Mouse (Mus musculus): ENCODE measurements at regions not wholly inside any gene's neighbourhood (a gene's known extent, or its start where the extent isn't known, plus 50 kb on each side); places are given as distances from the start of the nearest gene placed in this dataset.

GRCm38 (mm10) chr13:115257345-115257744 is 155.6 kb upstream of the Itga1 start:
- DNase-seq (ENCODE audit: low read depth, low spot score), result no peak

- no peak for DNase-seq (ENCODE audit: low read depth, low spot score)
Measured at GRCm38 (mm10) chr13:115252541-115252940, 150.8 kb upstream of the Itga1 start.

GRCm38 (mm10) chr13:115231981-115232380 is 130.2 kb upstream of the Itga1 start:
- DNase-seq (ENCODE audit: low read depth, low spot score), result no peak

- peak; percentile 17 for DNase-seq (ENCODE audit: low read depth, low spot score)
Measured at GRCm38 (mm10) chr13:115230494-115230893, 128.7 kb upstream of the Itga1 start.

GRCm38 (mm10) chr13:115226824-115227223 is 125.1 kb upstream of the Itga1 start:
- no peak for DNase-seq (ENCODE audit: low read depth, low spot score)

GRCm38 (mm10) chr13:115219701-115220100 is 117.9 kb upstream of the Itga1 start:
- DNase-seq (ENCODE audit: low read depth, low spot score), result no peak

- DNase-seq (ENCODE audit: low read depth, low spot score), result no peak
Measured at GRCm38 (mm10) chr13:115211285-115211684, 109.5 kb upstream of the Itga1 start.

GRCm38 (mm10) chr13:115210643-115211208 is 109.0 kb upstream of the Itga1 start:
- DNase-seq (ENCODE audit: low read depth, low spot score), result no peak

- DNase-seq (ENCODE audit: low read depth, low spot score), result no peak
Measured at GRCm38 (mm10) chr13:115209402-115210192, 107.8 kb upstream of the Itga1 start.

- DNase-seq (ENCODE audit: low read depth, low spot score), result no peak
Measured at GRCm38 (mm10) chr13:115206723-115207122, 105.0 kb upstream of the Itga1 start.

- peak; percentile 10 for DNase-seq (ENCODE audit: low read depth, low spot score)
Measured at GRCm38 (mm10) chr13:115199166-115199565, 97.4 kb upstream of the Itga1 start.

- DNase-seq (ENCODE audit: low read depth, low spot score), result peak; percentile 18
Measured at GRCm38 (mm10) chr13:115188066-115188465, 86.3 kb upstream of the Itga1 start.

- DNase-seq (ENCODE audit: low read depth, low spot score), result no peak
Measured at GRCm38 (mm10) chr13:115187356-115187755, 85.6 kb upstream of the Itga1 start.

- DNase-seq (ENCODE audit: low read depth, low spot score), result no peak
Measured at GRCm38 (mm10) chr13:115182211-115182870, 80.6 kb upstream of the Itga1 start.

GRCm38 (mm10) chr13:115178175-115178917 is 76.6 kb upstream of the Itga1 start:
- DNase-seq (ENCODE audit: low read depth, low spot score), result no peak

- DNase-seq (ENCODE audit: low read depth, low spot score), result no peak
Measured at GRCm38 (mm10) chr13:115171347-115172062, 69.7 kb upstream of the Itga1 start.

GRCm38 (mm10) chr13:115165981-115166380 is 64.2 kb upstream of the Itga1 start:
- DNase-seq (ENCODE audit: low read depth, low spot score), result no peak

- DNase-seq (ENCODE audit: low read depth, low spot score), result no peak
Measured at GRCm38 (mm10) chr13:115162689-115163413, 61.1 kb upstream of the Itga1 start.

- DNase-seq (ENCODE audit: low read depth, low spot score), result peak; percentile 7
Measured at GRCm38 (mm10) chr13:115159386-115159785, 57.6 kb upstream of the Itga1 start.
